Mouse (Mus musculus): ENCODE measurements around the gene Cdkl2.

DNA sequence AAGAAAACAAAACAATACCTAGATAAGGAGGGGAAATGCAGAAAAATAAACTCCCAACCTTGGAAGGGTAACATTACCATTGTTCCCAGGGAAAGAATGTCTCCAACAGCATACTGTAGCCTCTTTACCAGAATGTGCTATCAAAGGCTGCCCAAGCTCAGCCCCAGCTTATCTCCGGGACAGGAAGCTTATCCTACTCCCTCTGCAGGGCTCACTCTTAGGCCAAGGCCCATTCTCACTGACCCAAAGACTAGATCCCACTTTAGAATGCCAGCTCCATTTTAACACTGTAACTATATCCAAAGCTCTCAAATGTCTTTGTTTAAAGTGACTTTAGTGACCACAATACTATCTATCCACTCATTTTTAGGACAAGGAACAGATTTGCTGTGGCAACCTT, 35.6 kb upstream of the Cdkl2 start:
- TF ChIP-seq CTCF (conservative IDR thresholded peaks at IDR 0.05; ENCODE audit: low read length) (no peak), POU5F1 (IDR thresholded peaks at IDR 0.05; ENCODE audit: borderline replicate concordance, low read length) (no peak), NANOG (IDR thresholded peaks at IDR 0.05; ENCODE audit: borderline replicate concordance, low read length) (no peak)

Measured in E14TG2a.4 (cell line).